Mouse (Mus musculus) liver, embryonic 11.5 days (tissue): ENCODE measurements around the gene Iqcg. TPM values are rescaled to one million over a fixed set of nuclear protein-coding genes. Genes with fewer than 3 reads are reported as not detected.

Experiments used
- ATAC-seq: fragments of 200-750 bp; cut with Nextera tagmentation; replicated peaks from 2 replicates; pipeline ENCODE4 v1.8.0; 2017; ENCODE audit warnings: moderate number of reproducible peaks, mild to moderate bottlenecking, moderate TSS enrichment, moderate library complexity; ENCODE audit not compliant: low FRiP score
- DNase-seq: peaks from one replicate; pipeline ENCODE4 v3.0.0-alpha.2; 2017; ENCODE audit warnings: low spot score
- H3K27ac ChIP-seq: fragments of 300-500 bp; sonication (generic); 2 replicates; pipeline ENCODE4 v1.5.1; 2014; ENCODE audit warnings: mild to moderate bottlenecking, low read depth, low read length, control low read depth
- H3K27me3 ChIP-seq: fragments of 300-500 bp; sonication (generic); replicated peaks from 2 replicates; pipeline ENCODE4 v1.6.1; 2014; ENCODE audit warnings: low read length, mixed read lengths; ENCODE audit not compliant: control insufficient read depth, insufficient read depth
- H3K36me3 ChIP-seq: fragments of 300-500 bp; sonication (generic); 2 replicates; pipeline ENCODE4 v1.6.1; 2014; ENCODE audit warnings: mild to moderate bottlenecking, low read length, moderate library complexity, mixed read lengths; ENCODE audit not compliant: control insufficient read depth, insufficient read depth
- H3K4me1 ChIP-seq: fragments of 300-500 bp; sonication (generic); replicated peaks from 2 replicates; pipeline ENCODE4 v1.6.1; 2014; ENCODE audit warnings: low read length, mixed read lengths; ENCODE audit not compliant: control insufficient read depth, insufficient read depth
- H3K4me2 ChIP-seq: fragments of 300-500 bp; sonication (generic); 2 replicates; pipeline ENCODE4 v1.6.1; 2014; ENCODE audit warnings: mild to moderate bottlenecking, control low read depth, moderate library complexity
- H3K4me3 ChIP-seq: fragments of 300-500 bp; sonication (generic); 2 replicates; pipeline ENCODE4 v1.5.1; 2014; ENCODE audit warnings: low read depth, low read length, control low read depth
- H3K9ac ChIP-seq: fragments of 300-500 bp; sonication (generic); 2 replicates; pipeline ENCODE4 v1.6.1; 2014; ENCODE audit warnings: low read depth, low read length, control low read depth
- H3K9me3 ChIP-seq: fragments of 300-500 bp; sonication (generic); 2 replicates; pipeline ENCODE4 v1.6.1; 2016; ENCODE audit warnings: low read length, inconsistent platforms, mixed read lengths; ENCODE audit not compliant: control insufficient read depth
- WGBS: fragments of 180-500 bp; shearing (Covaris S2); extraction: QIAGEN DNeasy Blood & Tissue Kit; methylation state at CpG from one replicate; pipeline ENCODE4 v1.1.7; 2014; 5-methylcytosine and 5-hydroxymethylcytosine counted together
- polyA plus RNA-seq: library from polyadenylated mRNA; unstranded; fragments of >200 nt; fragmentation: Nextera tagmentation; extraction: Ambion mirVana; gene quantifications from 2 replicates; pipeline ENCODE4 v1.2.1, GENCODE M21; 2014

Gene Iqcg
- polyA plus RNA-seq, 1 experiment from 2014 or later: 4.1 TPM

- 73% methylated on average over 5 of the region's 5 CpGs for WGBS
- no peak overlapping the region for H3K27ac ChIP-seq
- peaks cover 7% of the 10 kb centered on the region; the same call in 1 of the 2 replicates for H3K36me3 ChIP-seq
- no peak overlapping the region for H3K4me3 ChIP-seq
- H3K27me3 ChIP-seq: no peaks in the 10 kb centered on the region
- H3K9me3 ChIP-seq: no peaks in the 10 kb centered on the region
- ATAC-seq: no peak
- DNase-seq: no peak
- no peak overlapping the region for H3K4me2 ChIP-seq
- H3K9ac ChIP-seq: no peak overlapping the region
- H3K4me1 ChIP-seq: no peaks in the 10 kb centered on the region
These were observed 38.2 kb downstream of the Iqcg start for GRCm38 (mm10) chr16:33017677-33018349.

GRCm38 (mm10) chr16:33015986-33016385, 40.0 kb downstream of the Iqcg start:
- no peak overlapping the region for H3K27ac ChIP-seq
- no peak overlapping the region for H3K4me3 ChIP-seq
- H3K27me3 ChIP-seq: no peaks in the 10 kb centered on the region
- no peak for DNase-seq
- H3K36me3 ChIP-seq: peaks cover 7% of the 10 kb centered on the region; the same call in 1 of the 2 replicates
- no peak overlapping the region for H3K4me2 ChIP-seq
- ATAC-seq: no peak
- no peaks in the 10 kb centered on the region for H3K9me3 ChIP-seq
- H3K9ac ChIP-seq: no peak overlapping the region
- H3K4me1 ChIP-seq: no peaks in the 10 kb centered on the region
- WGBS: 80% methylated on average over 2 of the region's 2 CpGs

GRCm38 (mm10) chr16:33015396-33015907, 40.6 kb downstream of the Iqcg start:
- DNase-seq: no peak
- H3K36me3 ChIP-seq: peaks cover 9% of the 10 kb centered on the region; the same call in 1 of the 2 replicates

GRCm38 (mm10) chr16:33014921-33015320, 41.1 kb downstream of the Iqcg start:
- no peaks in the 10 kb centered on the region for H3K27me3 ChIP-seq
- H3K4me3 ChIP-seq: no peak overlapping the region
- H3K27ac ChIP-seq: no peak overlapping the region
- no peak for DNase-seq
- no peaks in the 10 kb centered on the region for H3K4me1 ChIP-seq
- no peak for ATAC-seq
- no peak overlapping the region for H3K4me2 ChIP-seq
- WGBS: 81% methylated on average over 1 of the region's 1 CpGs
- no peak overlapping the region for H3K9ac ChIP-seq
- H3K36me3 ChIP-seq: peaks cover 15% of the 10 kb centered on the region; the same call in 1 of the 2 replicates
- H3K9me3 ChIP-seq: no peaks in the 10 kb centered on the region

More at GRCm38 (mm10) chr16:33015396-33015907, 40.6 kb downstream of the Iqcg start:
- Histone ChIP-seq H3K9ac (no peak overlapping the region), H3K4me2 (no peak overlapping the region), H3K9me3 (no peaks in the 10 kb centered on the region), H3K27me3 (no peaks in the 10 kb centered on the region), H3K27ac (no peak overlapping the region), H3K4me3 (no peak overlapping the region), H3K4me1 (no peaks in the 10 kb centered on the region)
- WGBS: 91% methylated on average over 3 of the region's 3 CpGs
- ATAC-seq: no peak

GRCm38 (mm10) chr16:33013801-33014200, 42.2 kb downstream of the Iqcg start:
- no peaks in the 10 kb centered on the region for H3K4me1 ChIP-seq
- 93% methylated on average over 5 of the region's 5 CpGs for WGBS
- H3K4me3 ChIP-seq: no peak overlapping the region
- H3K9ac ChIP-seq: no peak overlapping the region
- no peaks in the 10 kb centered on the region for H3K9me3 ChIP-seq
- ATAC-seq (no peak), DNase-seq (no peak)
- H3K36me3 ChIP-seq: peaks cover 18% of the 10 kb centered on the region
- H3K4me2 ChIP-seq: no peak overlapping the region
- H3K27ac ChIP-seq: no peak overlapping the region
- no peaks in the 10 kb centered on the region for H3K27me3 ChIP-seq

- Histone ChIP-seq H3K9me3 (no peaks in the 10 kb centered on the region), H3K27me3 (no peaks in the 10 kb centered on the region), H3K36me3 (peaks cover 28% of the 10 kb centered on the region), H3K27ac (no peak overlapping the region), H3K9ac (no peak overlapping the region), H3K4me2 (no peak overlapping the region), H3K4me1 (no peaks in the 10 kb centered on the region), H3K4me3 (no peak overlapping the region)
- DNase-seq (no peak), ATAC-seq (no peak)
- WGBS: 96% methylated on average over 6 of the region's 6 CpGs
These were observed 45.9 kb downstream of the Iqcg start for GRCm38 (mm10) chr16:33010166-33010565.

- Histone ChIP-seq H3K27me3 (no peaks in the 10 kb centered on the region), H3K4me2 (no peak overlapping the region), H3K4me1 (no peaks in the 10 kb centered on the region), H3K27ac (no peak overlapping the region), H3K36me3 (peaks cover 24% of the 10 kb centered on the region), H3K4me3 (no peak overlapping the region), H3K9ac (no peak overlapping the region), H3K9me3 (no peaks in the 10 kb centered on the region)
- ATAC-seq (no peak), DNase-seq (no peak)
- WGBS: 91% methylated on average over 7 of the region's 7 CpGs
These were observed 48.6 kb downstream of the Iqcg start for GRCm38 (mm10) chr16:33007436-33007835.

GRCm38 (mm10) chr16:33006888-33007287, 49.1 kb downstream of the Iqcg start:
- Histone ChIP-seq H3K27ac (no peak overlapping the region), H3K36me3 (peaks cover 24% of the 10 kb centered on the region), H3K9ac (no peak overlapping the region), H3K4me3 (no peak overlapping the region), H3K9me3 (no peaks in the 10 kb centered on the region), H3K27me3 (no peaks in the 10 kb centered on the region), H3K4me2 (no peak overlapping the region), H3K4me1 (no peaks in the 10 kb centered on the region)
- DNase-seq (no peak), ATAC-seq (no peak)
- 91% methylated on average over 7 of the region's 7 CpGs for WGBS

GRCm38 (mm10) chr16:33005216-33005615, 50.8 kb downstream of the Iqcg start:
- no peak overlapping the region for H3K4me3 ChIP-seq
- no peaks in the 10 kb centered on the region for H3K27me3 ChIP-seq
- H3K4me2 ChIP-seq: no peak overlapping the region
- no peak overlapping the region for H3K27ac ChIP-seq
- H3K36me3 ChIP-seq: peaks cover 19% of the 10 kb centered on the region
- H3K9me3 ChIP-seq: no peaks in the 10 kb centered on the region
- H3K4me1 ChIP-seq: no peaks in the 10 kb centered on the region
- 51% methylated on average over 9 of the region's 9 CpGs for WGBS
- DNase-seq (no peak), ATAC-seq (no peak)
- H3K9ac ChIP-seq: no peak overlapping the region
